Mouse (Mus musculus) brain, embryonic 14.5 days (tissue): ENCODE data around the gene Agbl3.

ENCODE experiments used
- CTCF ChIP-seq: fragments of 200-500 bp; IDR thresholded peaks from 2 replicates; pipeline ENCODE4 v1.5.1; 2012; ENCODE audit warnings: inconsistent platforms, mild to moderate bottlenecking, moderate library complexity, borderline replicate concordance; ENCODE audit not compliant: insufficient read depth, insufficient read length; ENCODE audit errors: extremely low read depth
- POLR2A ChIP-seq: fragments of 200-500 bp; IDR thresholded peaks from 2 replicates; pipeline ENCODE4 v1.6.1; 2012; ENCODE audit warnings: mild to moderate bottlenecking, inconsistent platforms, borderline replicate concordance; ENCODE audit not compliant: poor library complexity, insufficient read depth, insufficient read length, severe bottlenecking; ENCODE audit errors: extremely low read depth

GRCm38 (mm10) chr6:34734940-34735695, 45.1 kb upstream of the Agbl3 start:
- TF ChIP-seq CTCF (no peak), POLR2A (no peak)
